Mouse (Mus musculus) neural tube, embryonic 14.5 days (tissue): ENCODE data around the gene Dennd6b. TPM values are rescaled to one million over a fixed set of nuclear protein-coding genes. Genes with fewer than 3 reads are reported as not detected.

Experiments
- ATAC-seq: fragments of 200-750 bp; cut with Nextera tagmentation; 2 replicates; pipeline ENCODE4 v1.8.0; 2017; ENCODE audit warnings: low read depth, mild to moderate bottlenecking, moderate TSS enrichment, moderate library complexity
- H3K27ac ChIP-seq: fragments of 300-500 bp; sonication (generic); 2 replicates; pipeline ENCODE4 v1.5.1; 2014; ENCODE audit warnings: low read depth, mild to moderate bottlenecking, control low read depth, low read length, moderate library complexity, mixed read lengths
- H3K27me3 ChIP-seq: fragments of 300-500 bp; sonication (generic); 2 replicates; pipeline ENCODE4 v1.6.1; 2014; ENCODE audit warnings: low read length; ENCODE audit not compliant: control insufficient read depth, insufficient read depth
- H3K36me3 ChIP-seq: fragments of 300-500 bp; sonication (generic); 2 replicates; pipeline ENCODE4 v1.6.1; 2014; ENCODE audit warnings: low read length, mixed read lengths; ENCODE audit not compliant: control insufficient read depth, insufficient read depth
- H3K4me1 ChIP-seq: fragments of 300-500 bp; sonication (generic); 2 replicates; pipeline ENCODE4 v1.6.1; 2014; ENCODE audit warnings: low read length; ENCODE audit not compliant: control insufficient read depth, insufficient read depth
- H3K4me2 ChIP-seq: fragments of 300-500 bp; sonication (generic); 2 replicates; pipeline ENCODE4 v1.6.1; 2014; ENCODE audit warnings: mild to moderate bottlenecking, low read depth, low read length, control low read depth
- H3K4me3 ChIP-seq: fragments of 300-500 bp; sonication (generic); 2 replicates; pipeline ENCODE4 v1.5.1; 2014; ENCODE audit warnings: low read depth, low read length, control low read depth, mixed read lengths
- H3K9ac ChIP-seq: fragments of 300-500 bp; sonication (generic); replicated peaks from 2 replicates; pipeline ENCODE4 v1.6.1; 2014; ENCODE audit warnings: low read depth, mild to moderate bottlenecking, control low read depth, low read length, mixed read lengths
- H3K9me3 ChIP-seq: fragments of 300-500 bp; sonication (generic); 2 replicates; pipeline ENCODE4 v1.6.1; 2016; ENCODE audit warnings: low read length; ENCODE audit not compliant: control insufficient read depth
- WGBS: fragments of 180-500 bp; shearing (Covaris S2); extraction: QIAGEN DNeasy Blood & Tissue Kit; methylation state at CpG from one replicate; pipeline ENCODE4 v1.1.7; 2014; 5-methylcytosine and 5-hydroxymethylcytosine counted together
- polyA plus RNA-seq: library from polyadenylated mRNA; unstranded; fragments of >200 nt; fragmentation: Nextera tagmentation; extraction: Ambion mirVana; gene quantifications from 2 replicates; pipeline ENCODE4 v1.2.1, GENCODE M21; 2014

Gene Dennd6b
- polyA plus RNA-seq, 1 experiment from 2014 or later = 94.5 TPM

- Histone ChIP-seq H3K4me3 (peak overlapping the region; percentile 79), H3K27ac (no peak overlapping the region; the same call in 1 of the 2 replicates), H3K27me3 (no peaks in the 10 kb centered on the region), H3K9me3 (no peaks in the 10 kb centered on the region), H3K4me2 (peak overlapping the region; percentile 87), H3K9ac (peak overlapping the region; percentile 86; the same call in 1 of the 2 replicates), H3K4me1 (peaks cover 27% of the 10 kb centered on the region), H3K36me3 (peaks cover 11% of the 10 kb centered on the region)
- ATAC-seq = no peak
- WGBS = 3% methylated on average over 13 of the region's 13 CpGs
Observed at GRCm38 (mm10) chr15:89150041-89150390, 46.3 kb downstream of the Dennd6b start.

- H3K27me3 ChIP-seq = no peaks in the 10 kb centered on the region
- peaks cover 9% of the 10 kb centered on the region for H3K36me3 ChIP-seq
- H3K4me3 ChIP-seq = peak within 1 kb of the TSS; percentile 79
- peak within 1 kb of the TSS; percentile 85 for H3K27ac ChIP-seq
- ATAC-seq = peak; percentile 62
- H3K9me3 ChIP-seq = no peaks in the 10 kb centered on the region
- peak within 1 kb of the TSS; percentile 87 for H3K4me2 ChIP-seq
- H3K4me1 ChIP-seq = peaks cover 27% of the 10 kb centered on the region
- H3K9ac ChIP-seq = peak within 1 kb of the TSS; percentile 86
- WGBS = under 1% methylated on average over 39 of the region's 61 CpGs
Observed at GRCm38 (mm10) chr15:89149271-89150040, 46.8 kb downstream of the Dennd6b start, which contains the start of gene Mapk11. Mapk11 (minus strand) TSS chr15:89149628.

- Histone ChIP-seq H3K4me1 (peaks cover 27% of the 10 kb centered on the region), H3K9me3 (no peaks in the 10 kb centered on the region), H3K36me3 (peaks cover 12% of the 10 kb centered on the region; the same call in 1 of the 2 replicates), H3K27ac (peak overlapping the region; percentile 85), H3K4me2 (peak overlapping the region; percentile 87), H3K4me3 (peak overlapping the region; percentile 79), H3K9ac (peak overlapping the region; percentile 86), H3K27me3 (no peaks in the 10 kb centered on the region)
- 4% methylated on average over 25 of the region's 25 CpGs for WGBS
- peak; percentile 3; the same call in 1 of the 2 replicates for ATAC-seq
Observed at GRCm38 (mm10) chr15:89148496-89149270, 47.6 kb downstream of the Dennd6b start.

GRCm38 (mm10) chr15:89147895-89148294 lies 48.4 kb downstream of the Dennd6b start:
- Histone ChIP-seq H3K9ac (peak overlapping the region; percentile 86; the same call in 1 of the 2 replicates), H3K27me3 (no peaks in the 10 kb centered on the region), H3K27ac (no peak overlapping the region), H3K9me3 (no peaks in the 10 kb centered on the region), H3K4me2 (peak overlapping the region; percentile 87), H3K4me3 (peak overlapping the region; percentile 79; the same call in 1 of the 2 replicates), H3K4me1 (peaks cover 27% of the 10 kb centered on the region), H3K36me3 (0 out of 2 replicates have a peak, but pooled peaks cover 9% of the 10 kb centered on the region)
- no peak for ATAC-seq
- 45% methylated on average over 4 of the region's 4 CpGs for WGBS

GRCm38 (mm10) chr15:89147456-89147855 lies 48.8 kb downstream of the Dennd6b start:
- peak overlapping the region; percentile 87 for H3K4me2 ChIP-seq
- H3K27me3 ChIP-seq = no peaks in the 10 kb centered on the region
- no peak overlapping the region for H3K27ac ChIP-seq
- H3K4me3 ChIP-seq = peak overlapping the region; percentile 79; the same call in 1 of the 2 replicates
- H3K4me1 ChIP-seq = peaks cover 27% of the 10 kb centered on the region
- ATAC-seq = no peak
- no peaks in the 10 kb centered on the region for H3K9me3 ChIP-seq
- 0 out of 2 replicates have a peak, but pooled peaks cover 9% of the 10 kb centered on the region for H3K36me3 ChIP-seq
- WGBS = 17% methylated on average over 10 of the region's 10 CpGs
- H3K9ac ChIP-seq = no peak overlapping the region

GRCm38 (mm10) chr15:89147024-89147423 lies 49.3 kb downstream of the Dennd6b start:
- 0 out of 2 replicates have a peak, but pooled peaks cover 9% of the 10 kb centered on the region for H3K36me3 ChIP-seq
- no peak for ATAC-seq
- H3K4me3 ChIP-seq = peak overlapping the region; percentile 79
- H3K4me2 ChIP-seq = peak overlapping the region; percentile 87
- H3K9me3 ChIP-seq = no peaks in the 10 kb centered on the region
- H3K4me1 ChIP-seq = peaks cover 23% of the 10 kb centered on the region
- no peaks in the 10 kb centered on the region for H3K27me3 ChIP-seq
- peak overlapping the region; percentile 63 for H3K9ac ChIP-seq
- 7% methylated on average over 15 of the region's 16 CpGs for WGBS
- H3K27ac ChIP-seq = peak overlapping the region; percentile 70

GRCm38 (mm10) chr15:89146537-89146936 lies 49.8 kb downstream of the Dennd6b start:
- H3K4me1 ChIP-seq = peaks cover 23% of the 10 kb centered on the region
- no peaks in the 10 kb centered on the region for H3K9me3 ChIP-seq
- H3K4me2 ChIP-seq = peak overlapping the region; percentile 87
- H3K4me3 ChIP-seq = peak overlapping the region; percentile 79
- 1% methylated on average over 27 of the region's 27 CpGs for whole genome bisulfite sequencing
- ATAC-seq = peak; percentile 36; the same call in 1 of the 2 replicates
- peak overlapping the region; percentile 63 for H3K9ac ChIP-seq
- H3K36me3 ChIP-seq = 0 out of 2 replicates have a peak, but pooled peaks cover 9% of the 10 kb centered on the region
- H3K27ac ChIP-seq = peak overlapping the region; percentile 70
- H3K27me3 ChIP-seq = no peaks in the 10 kb centered on the region

- Histone ChIP-seq H3K36me3 (0 out of 2 replicates have a peak, but pooled peaks cover 9% of the 10 kb centered on the region), H3K9ac (no peak overlapping the region), H3K27me3 (0 out of 2 replicates have a peak, but pooled peaks cover 2% of the 10 kb centered on the region), H3K4me2 (peak overlapping the region; percentile 87), H3K9me3 (no peaks in the 10 kb centered on the region), H3K27ac (no peak overlapping the region), H3K4me3 (peak overlapping the region; percentile 79), H3K4me1 (peaks cover 24% of the 10 kb centered on the region)
- 81% methylated on average over 24 of the region's 24 CpGs for WGBS
- no peak for ATAC-seq
Observed at GRCm38 (mm10) chr15:89145813-89146350, 50.4 kb downstream of the Dennd6b start.
